Mouse (Mus musculus) T-helper 17 cell (primary cell): ENCODE measurements around the gene Mettl26.

ENCODE experiments used
- in situ Hi-C, 2 experiments: fragments of 300-600 bp; cut with MboI, MseI; formaldehyde crosslinking; loops; 1 replicate in 1 of 2; 2 replicates in 1 of 2; pipeline ENCODE4 v1.15.1; 2025; ENCODE audit warnings: high pct_unique_total_duplicates in 2 of 2

The Mettl26 gene

DNA sequence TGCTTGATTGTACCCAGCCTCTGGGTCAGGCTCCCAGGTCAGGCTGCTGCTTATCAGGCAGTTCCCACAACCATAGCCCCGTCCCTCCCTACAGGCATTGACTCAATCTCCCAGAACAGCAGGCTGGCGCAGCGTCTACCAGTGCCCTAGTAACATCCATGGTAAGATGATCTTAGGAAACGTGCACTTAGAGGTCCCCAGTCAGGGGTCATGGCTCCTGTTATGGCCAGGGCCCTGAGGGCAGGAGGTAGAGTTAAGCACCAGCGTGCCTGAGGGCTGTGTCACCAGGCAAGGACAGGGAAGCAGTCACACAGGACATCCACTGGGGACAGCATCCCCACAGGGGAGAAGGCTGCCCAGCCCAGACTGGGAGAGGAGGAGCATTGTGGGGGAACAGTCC is 7.4 kb downstream of the Mettl26 start:
- in situ Hi-C loops = no loop called here

DNA sequence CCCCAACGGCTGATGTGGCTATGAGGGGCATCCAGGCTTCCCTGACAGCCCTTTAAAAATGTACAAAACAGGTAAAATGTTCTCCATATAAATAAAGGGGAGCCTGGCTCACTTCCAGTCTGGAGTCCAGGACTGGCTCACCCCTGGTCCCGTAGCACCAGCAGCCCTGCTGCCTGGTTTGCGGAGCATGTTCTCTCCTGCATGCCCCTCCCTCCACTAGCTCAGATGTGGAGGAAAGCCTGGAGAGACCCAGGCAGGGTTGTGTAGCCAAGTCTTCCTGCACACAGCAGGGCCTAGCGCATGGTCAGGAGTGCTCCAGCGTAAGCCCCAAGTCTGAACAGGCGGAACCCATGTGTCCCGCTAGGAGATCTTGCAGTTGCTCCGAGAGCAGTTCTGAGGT is 8.4 kb downstream of the Mettl26 start:
- in situ Hi-C loops = no loop called here

DNA sequence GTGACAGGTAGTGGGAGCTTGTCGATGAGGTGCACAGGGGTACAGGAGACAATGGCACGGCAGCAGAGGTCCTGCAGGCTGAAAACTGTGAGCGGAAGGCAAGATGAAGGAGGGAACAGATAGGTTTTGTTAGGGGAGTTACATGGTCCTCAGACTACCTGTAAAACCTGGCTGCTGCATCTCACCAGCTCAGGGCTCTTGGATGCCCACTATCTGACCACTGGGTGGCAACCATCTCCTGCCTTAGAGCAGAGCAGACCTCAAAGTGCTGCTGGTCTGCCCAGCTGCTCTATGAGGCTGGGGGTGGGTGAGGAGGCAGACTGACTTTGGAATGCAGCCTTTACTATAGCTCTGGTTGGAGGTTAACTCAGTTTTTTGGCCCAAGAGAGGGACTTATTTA is 8.9 kb downstream of the Mettl26 start:
- in situ Hi-C loops = no loop called here

DNA sequence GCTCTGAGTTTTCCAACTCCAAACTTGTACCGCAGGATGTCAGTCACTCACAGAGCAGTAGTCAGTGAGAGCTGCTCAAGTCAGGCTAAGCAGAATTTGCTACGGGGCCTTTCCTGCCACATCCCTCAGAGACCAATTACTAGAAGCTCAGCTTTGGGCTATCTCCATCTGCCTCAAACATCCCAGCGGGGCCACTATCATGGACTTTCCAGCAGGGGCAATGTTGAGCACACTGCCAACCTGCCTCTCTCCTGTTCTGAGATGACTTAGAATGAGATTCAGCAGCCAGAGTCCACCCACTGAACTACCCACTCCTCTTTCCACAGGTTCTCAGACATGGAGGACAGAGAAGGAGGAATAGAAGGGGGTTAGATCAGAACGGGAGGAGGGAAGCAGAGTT is 10.8 kb downstream of the Mettl26 start:
- in situ Hi-C loops = no loop called here

GRCm38 (mm10) chr17:25886806-25887205 is 11.9 kb downstream of the Mettl26 start:
- in situ Hi-C loops = no loop called here

DNA sequence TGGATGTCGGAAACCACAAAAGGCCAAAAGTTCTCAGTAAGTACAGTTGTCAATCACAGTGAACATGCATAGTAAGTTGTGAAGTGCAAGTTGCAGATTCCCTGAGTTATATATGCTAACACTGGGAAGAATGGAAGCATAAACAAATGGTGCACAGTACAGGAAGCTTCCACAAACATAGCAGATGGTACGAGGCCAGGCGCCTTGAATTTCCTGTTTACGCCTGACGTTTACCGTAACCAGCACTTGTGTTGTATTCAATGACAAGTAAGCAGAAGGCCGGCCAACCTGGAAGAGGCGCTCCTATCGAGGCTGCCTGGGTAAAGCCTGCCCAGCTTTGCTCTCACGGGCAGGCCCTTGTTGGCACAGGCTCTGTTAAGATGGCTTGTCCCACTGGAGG is 12.6 kb downstream of the Mettl26 start:
- in situ Hi-C loops = no loop called here

DNA sequence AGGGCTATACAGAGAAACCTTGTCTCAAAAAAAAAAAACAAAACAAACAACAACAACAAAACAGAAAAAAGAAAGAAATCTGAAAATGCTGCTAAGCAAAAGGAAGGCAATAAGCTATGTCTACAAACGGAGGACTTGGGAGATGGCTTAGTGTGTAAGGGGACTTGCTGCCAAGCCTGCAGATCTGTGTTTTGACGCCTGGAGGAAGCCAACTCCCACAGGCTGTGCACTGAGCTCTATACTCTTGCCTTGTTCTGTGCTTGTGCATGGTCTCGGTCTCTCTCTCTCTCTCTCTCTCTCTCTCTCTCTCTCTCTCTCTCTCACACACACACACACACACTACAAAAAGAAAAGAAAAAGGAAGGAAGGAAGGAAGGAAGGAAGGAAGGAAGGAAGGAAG is 14.0 kb downstream of the Mettl26 start:
- in situ Hi-C loops = no loop called here

- in situ Hi-C loops = loop anchor here in 1 of 2 experiments (10.0 kb wide), 1 partner anchor 121 kb away; no protein-coding TSS in a partner anchor
Observed at GRCm38 (mm10) chr17:25893975-25894617, 19.2 kb downstream of the Mettl26 start.

DNA sequence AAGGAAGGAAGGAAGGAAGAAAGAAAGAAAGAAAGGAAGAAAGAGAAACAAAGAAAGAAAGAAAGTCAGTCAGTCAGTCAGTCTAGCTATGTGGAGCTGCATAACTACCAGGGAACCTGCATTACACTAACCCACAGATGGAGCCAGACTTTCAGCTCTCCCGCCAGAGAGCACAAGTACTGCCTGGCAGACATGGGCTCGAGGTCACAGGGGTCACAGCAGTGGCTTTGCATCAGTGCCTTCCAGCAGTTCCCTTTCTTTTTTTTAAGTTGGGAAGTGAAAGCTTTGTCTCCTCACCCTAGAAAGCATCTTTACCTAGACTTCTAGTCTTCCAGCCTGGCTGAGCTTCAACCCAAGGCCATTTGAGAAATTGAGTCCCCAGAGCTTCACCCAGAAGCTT is 20.5 kb downstream of the Mettl26 start:
- in situ Hi-C loops = loop anchor here (5.0 to 10.0 kb wide), 2 partner anchors 117 to 119 kb away; no protein-coding TSS in a partner anchor

- in situ Hi-C loops = loop anchor here (5.0 to 10.0 kb wide), 2 partner anchors 116 to 119 kb away; no protein-coding TSS in a partner anchor
Observed at GRCm38 (mm10) chr17:25895891-25896290, 21.0 kb downstream of the Mettl26 start.

GRCm38 (mm10) chr17:25900193-25900592 is 25.3 kb downstream of the Mettl26 start:
- in situ Hi-C loops = loop anchor here in 1 of 2 experiments (5.0 to 25.0 kb wide), 2 partner anchors 77 to 1438 kb away; partner anchors contain the start of genes Bricd5, E4f1 and Pgp

DNA sequence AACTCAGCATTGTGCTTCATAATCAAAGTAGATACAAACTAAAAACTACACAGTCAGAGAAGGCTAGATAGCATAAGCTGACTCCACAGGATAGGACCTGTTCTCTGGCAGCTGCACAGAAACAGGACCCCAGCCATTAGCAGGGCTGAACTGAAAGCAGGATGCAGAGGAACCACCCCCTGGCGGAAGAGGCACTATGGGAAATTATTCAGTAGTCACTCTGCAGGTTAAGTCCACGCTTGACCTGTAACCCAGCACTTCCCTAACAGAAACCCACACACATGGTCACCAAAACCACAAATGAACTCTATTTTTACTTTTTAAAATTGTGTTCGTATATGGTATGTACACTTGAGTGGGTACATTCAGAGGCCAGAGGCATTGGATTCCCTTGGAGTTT is 28.2 kb downstream of the Mettl26 start:
- in situ Hi-C loops = loop anchor here in 1 of 2 experiments (5.0 to 25.0 kb wide), 2 partner anchors 74 to 1441 kb away; partner anchors contain the start of genes Bricd5, E4f1 and Pgp

DNA sequence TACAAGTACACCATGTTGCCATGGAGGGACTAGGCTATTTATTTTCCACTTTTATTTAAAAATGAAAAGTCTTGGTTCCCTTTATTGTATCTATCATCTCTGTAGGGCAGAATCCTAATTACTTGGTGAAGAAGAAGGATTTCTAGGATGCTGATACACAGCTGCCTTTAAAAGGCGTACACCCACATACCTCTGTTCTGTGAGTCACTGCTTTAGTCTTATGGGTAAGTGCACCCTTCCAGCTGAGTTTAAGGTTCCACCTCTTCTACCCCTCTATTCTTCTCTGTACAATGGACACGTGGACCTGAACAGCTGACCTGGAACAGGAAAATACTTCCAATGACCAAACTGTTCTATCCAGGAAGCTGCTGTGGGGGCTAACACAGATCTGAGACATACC is 32.8 kb downstream of the Mettl26 start:
- in situ Hi-C loops = loop anchor here in 1 of 2 experiments (25.0 kb wide), 1 partner anchor 1445 kb away; the partner anchor contains the start of genes Bricd5, E4f1 and Pgp

GRCm38 (mm10) chr17:25911816-25912215 is 36.9 kb downstream of the Mettl26 start:
- in situ Hi-C loops = loop anchor here in 1 of 2 experiments (25.0 kb wide), 1 partner anchor 1450 kb away; the partner anchor contains the start of genes Bricd5, E4f1 and Pgp

DNA sequence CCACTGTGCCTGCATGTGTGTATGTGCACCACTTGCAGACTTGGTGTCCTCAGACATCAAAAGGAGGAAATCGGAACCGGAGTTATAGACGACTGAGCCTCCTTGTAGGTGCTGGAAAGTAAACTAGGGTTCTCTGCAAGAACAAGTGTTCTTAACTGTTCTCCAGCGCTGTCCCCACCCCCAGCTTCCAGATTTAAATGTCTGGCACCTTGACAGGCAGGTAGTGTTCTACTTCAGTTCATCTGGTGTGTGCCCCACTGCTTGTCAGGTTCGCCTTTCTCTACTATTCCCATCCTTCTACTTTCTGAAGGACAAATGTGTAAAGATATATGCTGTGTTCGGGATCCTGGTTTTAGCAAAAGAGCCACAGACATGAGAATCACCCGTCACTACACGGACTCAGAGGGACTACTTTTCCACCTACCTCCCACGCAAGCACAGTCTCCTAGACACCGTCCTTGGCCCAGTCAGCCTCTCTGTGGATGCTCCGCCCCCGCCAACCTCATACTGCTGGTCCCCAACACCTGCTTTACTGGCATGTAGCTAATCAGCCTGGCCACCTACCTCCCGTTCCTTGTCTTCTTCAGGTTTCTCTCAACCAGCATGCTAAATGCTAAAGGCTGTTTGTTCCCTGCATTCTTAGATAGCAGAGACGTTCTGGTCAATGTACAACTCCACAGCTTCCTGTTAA is 38.5 kb downstream of the Mettl26 start:
- in situ Hi-C loops = loop anchor here in 1 of 2 experiments (25.0 kb wide), 1 partner anchor 1451 kb away; the partner anchor contains the start of genes Bricd5, E4f1 and Pgp

- in situ Hi-C loops = loop anchor here in 1 of 2 experiments (25.0 kb wide), 1 partner anchor 1452 kb away; the partner anchor contains the start of genes Bricd5, E4f1 and Pgp
Observed at GRCm38 (mm10) chr17:25913877-25914275, 39.0 kb downstream of the Mettl26 start.

DNA sequence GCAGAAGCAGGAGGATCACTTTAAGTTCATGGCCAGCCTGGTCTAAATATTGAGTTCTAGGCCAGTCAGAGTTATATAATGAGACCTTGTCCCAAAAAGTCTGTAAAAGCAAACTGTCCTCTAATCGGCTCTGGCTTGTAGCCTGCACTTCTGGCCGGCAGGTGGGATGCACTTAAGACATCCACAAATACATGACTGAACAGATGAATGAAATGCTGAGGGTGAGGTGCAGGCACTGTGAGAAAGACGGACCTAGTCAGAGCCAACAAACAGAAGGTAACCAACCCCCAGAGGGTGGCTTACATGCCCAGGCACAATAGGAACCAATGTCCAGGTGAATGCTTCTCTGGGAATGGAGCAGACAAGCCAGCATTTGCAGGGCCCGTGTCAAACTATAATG is 39.4 kb downstream of the Mettl26 start:
- in situ Hi-C loops = loop anchor here in 1 of 2 experiments (25.0 kb wide), 1 partner anchor 1452 kb away; the partner anchor contains the start of genes Bricd5, E4f1 and Pgp

DNA sequence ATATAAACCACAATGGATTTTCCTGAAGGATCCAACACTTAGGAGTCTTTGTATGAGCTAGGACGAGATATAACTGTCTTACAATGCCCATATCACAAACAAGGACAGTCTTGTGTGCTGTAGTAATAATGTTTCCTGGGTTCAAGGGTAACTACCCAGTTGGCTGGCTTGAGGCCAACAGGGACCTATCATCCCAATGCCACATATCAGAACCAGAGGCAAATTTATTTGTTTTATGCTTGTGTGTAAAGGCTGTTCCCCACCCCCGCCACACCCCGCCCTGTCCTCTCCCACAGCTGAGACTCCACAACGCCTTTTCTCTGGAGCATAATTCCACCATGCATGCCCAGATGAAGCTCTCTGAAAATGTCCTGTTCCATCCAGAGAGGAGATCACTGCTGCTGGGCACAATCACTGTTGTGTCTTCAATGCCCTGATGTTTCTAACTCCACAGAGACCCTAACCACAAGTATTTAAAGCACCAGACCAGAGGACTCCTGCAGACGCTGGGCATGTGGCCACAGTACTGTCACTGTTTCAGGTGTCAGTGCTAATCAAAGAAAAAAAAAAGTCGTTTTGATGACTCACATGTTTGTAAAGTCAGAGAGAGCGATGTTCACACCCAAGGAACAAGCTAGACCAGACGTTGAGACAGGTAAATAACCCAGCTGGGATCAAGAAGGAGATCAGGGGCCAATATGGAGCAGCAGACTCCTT is 42.2 kb downstream of the Mettl26 start:
- in situ Hi-C loops = loop anchor here in 1 of 2 experiments (25.0 kb wide), 1 partner anchor 1455 kb away; the partner anchor contains the start of genes Bricd5, E4f1 and Pgp

GRCm38 (mm10) chr17:25918037-25918750 is 43.3 kb downstream of the Mettl26 start:
- in situ Hi-C loops = loop anchor here in 1 of 2 experiments (25.0 kb wide), 1 partner anchor 1456 kb away; the partner anchor contains the start of genes Bricd5, E4f1 and Pgp

DNA sequence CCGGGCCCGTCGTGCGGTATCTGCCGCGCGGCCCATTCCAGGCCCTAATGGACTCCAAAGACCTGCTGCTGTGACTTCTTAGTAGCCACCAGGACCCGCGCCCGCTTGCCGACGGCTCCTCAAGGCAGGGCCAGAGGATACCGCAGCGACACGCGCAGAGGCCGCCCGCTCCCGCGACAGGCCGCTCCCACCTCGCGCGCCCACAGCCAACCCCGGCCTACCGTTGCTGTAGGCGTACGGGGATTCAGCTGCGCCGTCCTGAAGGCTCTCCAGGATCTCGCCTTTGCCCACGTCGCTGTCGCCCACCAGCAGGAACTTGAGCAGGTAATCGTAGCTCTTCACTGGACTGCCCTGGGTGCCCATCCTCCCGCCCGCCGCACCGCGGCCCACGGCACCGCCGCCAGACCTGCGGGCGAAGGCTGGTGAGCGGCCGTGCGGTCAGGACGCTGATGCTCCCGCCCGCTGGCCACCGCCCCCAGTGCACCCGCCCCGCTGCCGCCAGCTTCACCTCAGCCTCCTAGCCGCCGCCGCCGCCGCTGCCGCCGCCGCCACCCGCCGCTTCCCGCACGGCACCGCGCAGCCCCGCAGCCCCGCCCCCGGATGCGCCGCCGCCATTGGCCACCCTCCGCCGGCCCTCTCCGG is 44.4 kb downstream of the Mettl26 start, which contains the start of gene Rab40c:
Gene Rab40c (minus strand): TSS at position 584 of the 642 bp plus-strand sequence.
- in situ Hi-C loops = loop anchor here in 1 of 2 experiments (25.0 kb wide), 1 partner anchor 1457 kb away; the partner anchor contains the start of genes Bricd5, E4f1 and Pgp
